Mouse (Mus musculus) ES-E14 (cell line): Measurements from ENCODE around the gene Gm13199. TPM values are rescaled to one million over a fixed set of nuclear protein-coding genes. Genes with fewer than 3 reads are reported as not detected.
A peak's percentile ranks its signal among the peaks of the same experiment; 100 is the strongest.

Experiments
- DNase-seq: peaks from one replicate; pipeline ENCODE4 v3.0.0-alpha.2; 2013; ENCODE audit warnings: low read depth, low spot score
- H3K27ac ChIP-seq: 2 replicates; pipeline ENCODE4 v1.5.1; 2012; ENCODE audit warnings: low read depth, mild to moderate bottlenecking, low read length, moderate library complexity, mixed read lengths; ENCODE audit not compliant: poor library complexity, insufficient read depth, severe bottlenecking
- H3K36me3 ChIP-seq: 2 replicates; pipeline ENCODE4 v1.6.1; 2012; ENCODE audit warnings: mild to moderate bottlenecking, low read length, moderate library complexity, mixed read lengths; ENCODE audit not compliant: control insufficient read depth, poor library complexity, insufficient read depth, severe bottlenecking
- H3K4me1 ChIP-seq, 2 experiments: fragments of 150-350 bp in 1 of 2; sonication (generic) in 1 of 2; 2 replicates each; pipeline ENCODE4 v1.6.1; 2012; ENCODE audit warnings: low read length in 2 of 2, mild to moderate bottlenecking in 1 of 2, mixed read lengths in 1 of 2; ENCODE audit not compliant: control insufficient read depth in 2 of 2, insufficient read depth in 2 of 2, poor library complexity in 1 of 2
- H3K4me3 ChIP-seq, 2 experiments: fragments of 150-350 bp in 1 of 2; sonication (generic) in 1 of 2; 2 replicates each; pipeline ENCODE4 v1.5.1; 2012; ENCODE audit warnings: low read length in 2 of 2, low read depth in 1 of 2, mild to moderate bottlenecking in 1 of 2, mixed read lengths in 1 of 2; ENCODE audit not compliant: insufficient read depth in 1 of 2, poor library complexity in 1 of 2, severe bottlenecking in 1 of 2
- H3K9ac ChIP-seq: 2 replicates; pipeline ENCODE4 v1.6.1; 2012; ENCODE audit warnings: low read depth, mild to moderate bottlenecking, low read length, mixed read lengths; ENCODE audit not compliant: poor library complexity, insufficient read depth, severe bottlenecking
- H3K9me3 ChIP-seq: fragments of 150-350 bp; sonication (generic); 2 replicates; pipeline ENCODE4 v1.6.1; 2012; ENCODE audit warnings: low read depth, mild to moderate bottlenecking, low read length; ENCODE audit not compliant: control insufficient read depth, insufficient read depth
- CHD2 ChIP-seq: IDR thresholded peaks from 2 replicates; pipeline ENCODE4 v1.6.1; 2014; ENCODE audit warnings: mild to moderate bottlenecking, low read depth, low read length, inconsistent platforms
- HCFC1 ChIP-seq: IDR thresholded peaks from 2 replicates; pipeline ENCODE4 v1.6.1; 2012; ENCODE audit warnings: low read length, inconsistent platforms, borderline replicate concordance; ENCODE audit not compliant: insufficient read depth
- MAFK ChIP-seq: IDR thresholded peaks from 2 replicates; pipeline ENCODE4 v1.6.1; 2014; ENCODE audit warnings: mild to moderate bottlenecking, low read depth, low read length, inconsistent platforms; ENCODE audit not compliant: insufficient read depth
- ZC3H11A ChIP-seq: IDR thresholded peaks from 2 replicates; pipeline ENCODE4 v1.6.1; 2012; ENCODE audit warnings: low read depth, mild to moderate bottlenecking, inconsistent platforms, low read length, borderline replicate concordance
- ZNF384 ChIP-seq: IDR thresholded peaks from 2 replicates; pipeline ENCODE4 v1.6.1; 2012; ENCODE audit warnings: low read depth, low read length, inconsistent platforms
- in situ Hi-C, 2 experiments: fragments of 600-800 bp; cut with MboI; formaldehyde crosslinking; loops; one replicate each; pipeline ENCODE4 v1.15.1; 2025; ENCODE audit warnings: low sequenced_read_pairs in 2 of 2, inconsistent platforms in 1 of 2; ENCODE audit not compliant: unreplicated experiment in 2 of 2
- total RNA-seq: library from RNA; depleted of rRNA; stranded (reverse); fragments of 300-350 nt; gene quantifications from 2 replicates; pipeline ENCODE4 v1.2.3, GENCODE M21; 2012

The Gm13199 gene
- total RNA-seq, 1 experiment, result 1.7 TPM

DNA sequence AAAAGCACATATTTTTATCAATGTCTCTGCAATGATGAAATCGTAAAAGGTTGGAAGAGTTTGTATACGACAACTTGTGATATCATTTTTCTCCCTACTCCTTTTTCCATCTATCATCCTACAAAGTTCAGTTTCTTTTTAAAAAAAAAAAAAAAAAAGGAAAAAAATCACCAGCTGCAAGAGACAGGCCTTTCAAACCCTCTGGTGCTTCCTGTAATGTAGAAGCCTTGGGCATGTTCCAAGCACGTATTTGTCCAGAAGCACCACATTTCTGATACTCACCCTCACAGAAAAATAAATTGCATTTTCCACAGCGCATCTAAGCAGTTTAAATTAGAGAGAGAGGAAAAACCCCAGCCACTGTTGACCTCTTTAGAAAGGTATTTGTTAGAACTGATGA is 16.9 kb downstream of the Gm13199 start:
- Histone ChIP-seq H3K36me3 (peaks cover 12% of the 10 kb centered on the region; the same call in 1 of the 2 replicates), H3K4me1 (0 out of 4 replicates have a peak, but pooled peaks cover 0 to 3% of the 10 kb centered on the region in 2 experiments), H3K9ac (peak overlapping the region; percentile 94; the same call in 1 of the 2 replicates), H3K27ac (no peak overlapping the region; the same call in 1 of the 2 replicates), H3K4me3 (peak overlapping the region; percentile 79 to 97), H3K9me3 (no peaks in the 10 kb centered on the region)
- in situ Hi-C loops, result no loop called here
- TF ChIP-seq CHD2 (no peak), MAFK (no peak), ZC3H11A (no peak), HCFC1 (no peak), ZNF384 (no peak)
- DNase-seq, result no peak

DNA sequence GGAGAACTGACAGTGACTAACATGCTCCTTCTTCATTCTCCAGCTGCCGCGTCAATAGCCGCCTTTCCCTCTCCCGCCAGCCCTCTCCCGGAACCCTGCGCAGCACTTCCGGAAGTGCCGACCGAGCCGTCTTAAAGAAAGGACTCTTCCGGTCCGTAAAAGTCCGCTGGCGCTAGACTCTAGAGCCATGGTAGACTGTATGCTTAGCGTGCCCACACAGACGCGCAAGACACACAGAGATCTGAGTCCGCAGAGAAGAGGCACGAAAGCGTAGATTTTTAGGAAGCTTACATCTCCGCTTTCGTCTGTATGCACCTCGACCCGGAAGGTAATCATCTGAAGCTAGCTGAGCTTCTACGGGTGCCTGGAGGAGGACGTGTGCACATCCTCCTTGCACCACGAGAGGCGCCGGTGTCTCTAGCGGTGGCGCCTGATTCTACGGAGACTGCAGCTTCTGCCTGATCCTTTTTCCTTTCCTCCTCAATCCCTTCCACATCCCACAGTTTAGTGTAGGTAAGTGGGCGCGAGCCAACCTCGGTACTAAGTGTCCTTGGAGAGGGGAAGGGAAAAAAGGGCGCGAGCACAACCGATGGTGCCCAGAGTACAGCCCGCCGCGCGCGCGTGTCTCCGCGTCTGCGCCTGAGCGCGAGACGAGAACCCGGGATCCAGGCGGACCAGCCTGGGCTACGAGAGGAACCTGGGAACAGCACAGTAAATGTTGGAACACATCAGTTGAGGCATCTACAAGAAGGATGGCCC is 17.7 kb downstream of the Gm13199 start, which contains the start of the genes Nudt5 and Cdc123:
Gene Nudt5, plus strand, starts transcription at position 147 of the 759 bp plus-strand sequence.
Gene Cdc123, minus strand, starts transcription at position 292 of the 759 bp plus-strand sequence.
- peak within 1 kb of the TSS; percentile 94 for H3K9ac ChIP-seq
- DNase-seq, result peak; percentile 79
- peaks cover 11% of the 10 kb centered on the region; the same call in 1 of the 2 replicates for H3K36me3 ChIP-seq
- in situ Hi-C loops, result no loop called here
- H3K9me3 ChIP-seq, result no peaks in the 10 kb centered on the region
- peak within 1 kb of the TSS; percentile 79 to 97 for H3K4me3 ChIP-seq
- TF ChIP-seq ZNF384, result no peak
- no peak for TF ChIP-seq MAFK
- peak; percentile 78; the same call in 1 of the 2 replicates for TF ChIP-seq CHD2
- TF ChIP-seq HCFC1, result peak; percentile 82; the same call in 1 of the 2 replicates
- 0 out of 4 replicates have a peak, but pooled peaks cover 0 to 3% of the 10 kb centered on the region in 2 experiments for H3K4me1 ChIP-seq
- peak within 1 kb of the TSS; percentile 71 for H3K27ac ChIP-seq

DNA sequence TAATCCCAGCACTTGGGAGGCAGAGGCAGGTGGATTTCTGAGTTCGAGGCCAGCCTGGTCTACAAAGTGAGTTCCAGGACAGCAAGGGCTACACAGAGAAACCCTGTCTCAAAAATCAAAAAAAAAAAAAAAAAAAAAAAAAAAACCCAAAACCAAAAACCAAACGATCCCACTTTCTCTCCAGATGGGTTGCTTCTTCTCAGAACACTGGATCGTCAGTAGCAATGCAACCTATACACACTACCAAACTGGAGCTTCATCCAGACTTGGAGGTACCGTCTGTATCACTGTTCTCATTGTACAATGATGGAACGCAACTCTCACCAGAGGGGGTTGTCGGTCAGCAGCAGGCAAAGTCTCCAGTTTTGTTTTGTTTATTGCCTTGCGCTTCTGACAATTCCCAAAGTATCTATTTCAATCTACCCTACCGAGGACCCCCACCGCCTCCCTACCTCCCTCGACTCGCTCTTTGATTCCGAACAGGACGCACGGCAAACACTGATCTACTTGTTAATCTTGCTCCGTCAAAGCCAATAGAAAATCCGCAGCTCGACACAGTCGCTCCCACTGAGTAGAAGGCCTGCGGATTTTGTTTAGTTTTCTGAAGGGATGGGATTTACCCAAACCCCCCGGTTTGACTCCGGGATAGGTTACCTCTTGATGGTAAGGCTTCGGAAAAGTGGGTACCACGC is 18.4 kb downstream of the Gm13199 start:
- H3K36me3 ChIP-seq, result peaks cover 11% of the 10 kb centered on the region; the same call in 1 of the 2 replicates
- no peak for TF ChIP-seq ZC3H11A
- peak; percentile 58; the same call in 1 of the 2 replicates for TF ChIP-seq ZNF384
- TF ChIP-seq CHD2, result no peak
- no peaks in the 10 kb centered on the region for H3K9me3 ChIP-seq
- 0 out of 4 replicates have a peak, but pooled peaks cover 0 to 3% of the 10 kb centered on the region in 2 experiments for H3K4me1 ChIP-seq
- 0 out of 2 replicates have a peak overlapping the region, but pooled peaks have one; percentile 29 for H3K27ac ChIP-seq
- peak overlapping the region; percentile 81 for H3K9ac ChIP-seq
- DNase-seq, result no peak
- in situ Hi-C loops, result no loop called here
- H3K4me3 ChIP-seq, result peak overlapping the region; percentile 79 to 97

DNA sequence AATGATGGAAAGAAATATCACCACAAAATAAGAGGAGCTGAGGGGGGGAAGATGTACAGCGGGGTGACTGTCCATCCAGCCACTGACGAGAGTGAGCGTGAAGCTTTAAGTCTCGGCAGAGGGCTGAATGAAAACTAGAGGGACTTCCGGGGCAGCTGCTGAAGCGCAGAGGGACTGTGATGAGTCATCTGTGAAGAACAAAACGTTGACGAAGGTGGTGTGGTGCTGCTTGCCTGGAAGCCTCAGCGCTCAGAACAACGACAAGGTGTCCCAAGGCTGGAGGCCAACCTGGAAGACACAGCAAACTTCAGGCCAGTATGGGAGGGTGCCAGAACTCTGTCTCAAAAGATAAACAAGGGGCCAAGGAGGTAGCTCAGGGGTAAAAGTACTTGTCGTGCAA is 21.9 kb downstream of the Gm13199 start:
- peaks cover 18% of the 10 kb centered on the region; the same call in 1 of the 2 replicates for H3K36me3 ChIP-seq
- in situ Hi-C loops, result no loop called here
- DNase-seq, result no peak
- no peak overlapping the region for H3K4me3 ChIP-seq
- no peaks in the 10 kb centered on the region for H3K4me1 ChIP-seq
- H3K9me3 ChIP-seq, result no peaks in the 10 kb centered on the region
- H3K9ac ChIP-seq, result no peak overlapping the region
- no peak overlapping the region for H3K27ac ChIP-seq
- TF ChIP-seq CHD2 (no peak), ZC3H11A (no peak), ZNF384 (no peak), HCFC1 (no peak), MAFK (no peak)
